Mouse (Mus musculus): ENCODE data around the gene Map2k5.

- TF ChIP-seq CTCF (IDR thresholded peaks at IDR 0.05; ENCODE audit: borderline replicate concordance, extremely low read depth, insufficient read depth, insufficient read length) (peak; percentile 87), POLR2A (IDR thresholded peaks at IDR 0.05; ENCODE audit: borderline replicate concordance, extremely low read depth, insufficient read depth, insufficient read length, poor library complexity, severe bottlenecking) (no peak)
Observed at GRCm38 (mm10) chr9:63135801-63136200, 241.9 kb downstream of the Map2k5 start.

Data from brain, embryonic 14.5 days (tissue).